Mouse (Mus musculus) hematopoietic stem cell, adult 5-6 weeks (primary cell): ENCODE data around the gene Cyp3a11. TPM values are rescaled to one million over a fixed set of nuclear protein-coding genes. Genes with fewer than 3 reads are reported as not detected.
"Not testable (repeated sequence)": the region's sequence is repeated elsewhere in the genome, so short reads cannot be mapped to it uniquely, and the experiment has no call there.

ENCODE experiments used
- ATAC-seq, 2 experiments: fragments of 125-278 bp in 1 of 2; replicated peaks in 1 of 2; 2 replicates each; pipeline ENCODE4 v1.8.0; 2016 to 2017; ENCODE audit warnings: inconsistent platforms in 2 of 2, mild to moderate bottlenecking in 2 of 2, moderate number of reproducible peaks in 2 of 2, low read depth in 1 of 2, moderate TSS enrichment in 1 of 2; ENCODE audit not compliant: low FRiP score in 2 of 2, poor library complexity in 2 of 2, severe bottlenecking in 2 of 2, insufficient read depth in 1 of 2, low TSS enrichment in 1 of 2
- total RNA-seq: library from RNA; stranded (forward); fragments of 172-1452, 232-1000 nt; gene quantifications from 2 replicates; pipeline ENCODE4 v1.2.3, GENCODE M21; 2017

Cyp3a11 gene
- total RNA-seq: not detected in 2 replicates

DNA sequence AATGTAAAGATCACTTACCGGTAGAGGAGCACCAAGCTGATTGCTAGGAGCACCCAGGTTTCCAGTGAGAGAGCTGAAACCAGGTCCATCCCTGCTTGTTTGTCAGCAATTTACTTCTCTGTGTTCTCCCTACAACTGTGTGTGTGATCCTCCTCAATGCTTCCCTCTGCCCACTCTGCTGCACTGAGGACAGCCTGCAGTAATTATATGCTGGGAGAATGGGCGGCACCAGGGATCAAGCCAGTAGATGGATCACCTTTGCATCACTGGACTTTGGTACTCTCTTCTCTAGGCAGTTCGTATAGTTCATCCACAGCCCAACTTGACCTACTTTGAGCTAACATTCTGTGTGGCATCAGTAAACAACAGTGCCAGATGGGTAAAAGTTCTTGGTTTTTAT is at the start of gene Cyp3a11:
TSS of gene Cyp3a11 (minus strand) at position 277 of the 400 bp plus-strand sequence.
- ATAC-seq: no peak

DNA sequence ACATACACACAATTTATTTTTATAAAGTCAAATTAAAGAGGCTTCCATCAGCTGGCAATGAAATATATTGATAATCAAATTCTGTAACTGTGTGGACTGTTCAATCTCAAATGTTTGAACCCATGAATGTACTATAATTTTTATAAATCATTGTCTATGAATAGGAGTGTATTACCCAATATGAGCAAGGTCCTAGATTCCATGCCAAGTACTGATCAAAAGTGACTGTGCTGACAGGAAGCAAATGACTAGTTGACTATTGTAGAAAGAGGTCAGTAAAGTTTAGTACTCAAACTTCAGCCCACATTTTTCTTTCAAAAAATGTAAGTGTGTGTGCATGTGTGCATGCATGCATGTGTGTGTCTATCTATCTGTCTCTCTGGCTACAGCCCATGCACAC is 33.1 kb upstream of the Cyp3a11 start:
- ATAC-seq: no peak

DNA sequence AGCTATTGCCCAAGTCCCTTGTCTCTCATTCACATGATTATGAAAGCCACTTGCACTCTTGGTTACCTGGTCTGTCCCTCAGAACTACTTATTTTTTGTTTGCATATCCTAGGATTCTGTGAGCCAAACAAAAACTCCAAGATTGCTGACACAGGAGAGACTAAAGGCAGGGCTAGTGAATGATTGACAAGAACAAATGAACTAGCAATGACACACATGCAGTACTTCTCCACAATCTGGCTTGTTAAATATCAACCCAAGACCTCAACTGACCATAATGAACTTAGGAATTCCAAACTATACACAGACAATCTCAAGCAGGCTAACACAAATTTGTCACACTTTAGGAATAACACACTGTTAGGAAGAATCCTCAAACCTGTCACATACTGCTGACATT is 32.0 kb upstream of the Cyp3a11 start:
- no peak for ATAC-seq

DNA sequence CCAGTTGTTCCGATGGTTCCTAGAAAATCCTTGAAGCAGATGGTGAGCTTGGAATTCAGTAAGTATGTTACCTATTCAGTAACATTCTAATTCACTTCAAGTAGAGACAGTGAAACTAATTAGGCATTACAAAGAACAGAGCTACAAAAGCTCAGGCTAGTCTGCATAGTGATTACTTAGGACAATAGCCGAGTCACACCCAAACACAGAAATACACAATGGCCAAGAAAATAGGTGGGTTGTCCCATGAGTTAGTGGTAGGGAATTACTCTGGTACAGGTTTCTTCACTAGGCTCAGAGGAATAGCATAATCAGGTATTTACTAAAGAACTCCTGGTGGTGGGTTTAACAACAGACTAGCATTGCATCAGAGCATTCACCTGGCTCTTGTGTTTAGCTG is 27.2 kb upstream of the Cyp3a11 start:
- ATAC-seq: not testable (repeated sequence)

DNA sequence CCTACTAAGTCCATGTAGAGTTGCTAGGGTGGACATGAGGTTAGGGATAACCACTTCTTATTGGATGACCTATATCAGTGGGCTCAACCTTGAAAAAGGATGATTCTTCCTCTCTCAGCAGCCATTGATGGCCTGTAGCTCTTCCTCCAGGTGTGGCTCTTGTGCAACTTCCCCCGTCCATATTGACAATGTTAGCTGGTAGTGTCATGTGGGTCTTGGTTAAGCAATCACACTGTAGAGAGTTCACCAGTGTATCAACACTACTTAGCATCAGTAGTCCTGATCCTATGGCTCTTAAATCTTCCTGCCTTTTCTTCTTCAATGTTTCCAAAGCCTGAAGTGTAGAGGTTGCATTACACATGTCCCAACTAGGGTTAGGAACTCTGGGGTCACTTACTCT is 24.8 kb upstream of the Cyp3a11 start:
- ATAC-seq: no peak

DNA sequence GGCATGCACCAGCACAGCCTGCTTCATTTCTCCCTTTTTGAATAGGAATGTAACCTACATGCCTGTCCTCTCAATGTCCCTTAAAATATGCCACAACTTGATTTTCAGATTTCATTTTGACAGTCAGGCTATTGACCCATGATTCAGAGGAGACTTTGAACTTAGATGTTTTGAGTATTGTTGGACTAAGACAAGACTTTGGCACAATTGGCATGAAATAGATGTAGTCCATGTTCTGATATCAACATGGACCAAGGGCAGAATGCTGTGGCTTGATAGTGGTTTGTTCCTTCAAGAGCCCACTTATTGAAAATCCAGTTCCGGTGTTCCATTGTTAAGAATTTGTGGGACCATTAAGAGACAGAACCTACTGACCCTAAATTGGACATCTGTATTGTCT is 23.6 kb upstream of the Cyp3a11 start:
- no peak for ATAC-seq

DNA sequence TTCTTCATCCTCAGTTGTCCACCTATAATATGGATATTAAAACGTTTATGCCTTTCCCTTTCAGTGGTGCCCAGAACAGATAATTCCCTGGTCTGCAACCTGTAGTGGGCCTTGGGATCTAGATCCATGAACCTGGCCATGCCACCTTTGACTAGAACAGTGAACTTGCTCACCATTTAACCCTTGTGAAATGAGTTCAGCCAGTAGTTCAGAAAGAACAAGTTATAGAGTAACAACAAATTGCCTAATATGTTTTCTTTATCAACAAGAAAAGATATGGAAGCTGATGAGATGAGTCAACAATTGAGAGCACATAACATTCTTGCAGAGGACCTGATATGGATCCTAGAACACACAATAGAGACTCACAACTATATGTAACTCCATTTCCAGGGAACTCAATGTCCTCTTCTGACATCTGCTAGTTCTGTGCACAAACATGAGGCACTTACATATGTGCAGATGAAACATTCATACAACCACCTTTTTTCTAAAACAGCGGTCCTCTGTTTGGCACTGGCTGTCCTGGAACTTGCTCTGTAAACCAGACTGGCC is 20.7 kb upstream of the Cyp3a11 start:
- ATAC-seq: no peak

DNA sequence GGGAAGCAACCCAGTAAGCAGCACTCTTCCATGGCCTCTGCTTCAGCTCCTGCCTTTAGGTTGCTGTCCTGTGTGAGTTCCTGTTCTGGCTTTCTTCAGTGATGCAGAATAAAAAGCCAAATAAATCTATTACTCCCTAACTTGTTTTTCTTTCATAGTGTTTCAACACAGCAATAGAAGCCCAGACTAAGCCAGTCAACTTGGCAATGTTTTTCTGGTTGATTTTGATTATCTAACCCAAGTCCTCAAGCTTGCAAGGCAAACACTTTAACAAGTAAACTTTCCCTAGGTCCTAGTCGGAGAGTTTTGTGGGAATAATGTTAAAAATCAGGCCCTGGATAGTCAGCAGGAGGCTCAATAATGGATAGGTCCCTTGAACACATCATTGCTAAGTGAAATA is 17.5 kb upstream of the Cyp3a11 start:
- no peak for ATAC-seq

DNA sequence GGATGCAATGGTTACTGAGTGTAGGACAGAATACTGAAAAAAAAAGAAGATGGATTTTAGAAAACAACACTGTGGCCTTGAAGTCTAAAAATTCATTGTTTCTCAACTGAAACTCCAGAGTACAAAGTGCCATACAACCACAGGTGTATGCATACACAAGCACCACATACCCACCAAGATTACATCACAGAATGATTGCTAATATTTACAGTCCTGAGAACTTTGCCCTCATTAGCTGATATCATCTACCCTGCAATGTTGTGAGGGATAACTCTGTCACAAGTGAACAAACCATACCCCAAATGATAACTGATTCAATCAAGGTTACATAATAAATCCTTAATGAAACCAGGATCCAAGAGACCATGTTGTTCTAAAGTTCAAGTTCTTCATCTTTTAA is 1.4 kb upstream of the Cyp3a11 start:
- no peak for ATAC-seq

DNA sequence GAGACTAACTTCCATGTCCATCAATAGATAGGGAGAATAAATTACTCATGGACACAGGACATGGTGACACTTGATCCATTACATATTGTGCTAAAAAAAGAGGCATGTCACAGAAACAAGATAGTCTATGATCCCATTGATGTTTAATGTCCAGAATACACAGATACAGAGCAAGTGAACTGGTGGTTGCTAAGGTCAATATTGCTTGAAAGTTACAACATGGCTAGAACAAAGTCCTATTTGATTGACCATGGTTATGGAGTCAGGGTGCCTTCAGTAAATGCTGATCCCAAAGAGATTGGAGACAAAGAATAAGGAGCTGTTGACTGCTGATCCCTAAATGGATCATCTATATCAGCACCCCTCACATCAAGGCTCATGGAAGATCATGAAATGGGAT is 12.3 kb downstream of the Cyp3a11 start:
- ATAC-seq: not testable (repeated sequence)

DNA sequence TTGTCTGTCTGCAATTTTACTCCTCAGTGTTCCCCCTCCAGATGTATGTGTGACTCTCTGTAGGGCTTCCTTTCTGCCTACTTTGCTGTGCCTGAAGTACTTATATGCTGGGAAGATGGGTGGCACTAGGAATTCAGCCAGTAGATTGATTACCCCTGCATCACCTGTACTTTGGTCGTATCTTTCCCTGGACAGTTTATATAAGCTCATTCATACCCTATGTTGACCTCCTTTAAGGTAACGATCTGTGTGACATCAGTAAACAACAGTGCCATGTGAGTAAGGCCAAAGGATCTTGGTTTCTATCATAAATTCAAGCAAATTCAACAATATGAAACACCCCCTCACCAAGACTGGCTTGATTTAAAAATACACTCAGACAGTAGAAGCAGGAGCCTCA is 74.0 kb downstream of the Cyp3a11 start, which contains the start of gene Cyp3a44:
TSS of gene Cyp3a44 (minus strand) at position 79 of the 400 bp plus-strand sequence.
- ATAC-seq: not testable (repeated sequence)

Other genes starting within 250 kb of the Cyp3a11 start
- gene Cyp3a41a, start 159.8 kb downstream of the Cyp3a11 start, total RNA-seq: not detected in 2 replicates
- gene Cyp3a44, start 74.1 kb downstream of the Cyp3a11 start, total RNA-seq: not detected in 2 replicates
- not detected in 2 replicates for gene Cyp3a25, start 129.7 kb upstream of the Cyp3a11 start, total RNA-seq
- not detected in 2 replicates for gene Cyp3a59, start 199.3 kb upstream of the Cyp3a11 start, total RNA-seq